Mouse (Mus musculus) MEL (cell line): ENCODE results near the gene Acvr1.

Experiments
- CTCF ChIP-seq, 3 experiments: IDR thresholded peaks in 2 of 3; conservative IDR thresholded peaks in 1 of 3; 2 replicates each; pipeline ENCODE4 v1.5.1; 2011 to 2012; ENCODE audit warnings: low read length in 3 of 3, low read depth in 2 of 3, mild to moderate bottlenecking in 2 of 3, improper control_type of control experiment in 1 of 3, inconsistent platforms in 1 of 3, mixed read lengths in 1 of 3, moderate library complexity in 1 of 3; ENCODE audit not compliant: control insufficient read depth in 1 of 3, insufficient read depth in 1 of 3, poor library complexity in 1 of 3, severe bottlenecking in 1 of 3
- GABPA ChIP-seq: IDR thresholded peaks from 2 replicates; pipeline ENCODE4 v1.6.1; 2012; ENCODE audit warnings: low read depth, mild to moderate bottlenecking, inconsistent platforms, low read length, improper control_type of control experiment, moderate library complexity
- MAZ ChIP-seq: IDR thresholded peaks from 2 replicates; pipeline ENCODE4 v1.6.1; 2012; ENCODE audit warnings: low read depth, mild to moderate bottlenecking, inconsistent platforms, low read length, improper control_type of control experiment
- POLR2A ChIP-seq, 2 experiments: IDR thresholded peaks; 2 replicates each; pipeline ENCODE4 v1.6.1; 2011 to 2012; ENCODE audit warnings: low read length in 2 of 2, mild to moderate bottlenecking in 2 of 2, control low read depth in 1 of 2, improper control_type of control experiment in 1 of 2, low read depth in 1 of 2, moderate library complexity in 1 of 2; ENCODE audit not compliant: control insufficient read depth in 1 of 2, insufficient read depth in 1 of 2, poor library complexity in 1 of 2
- POLR2AphosphoS5 ChIP-seq: IDR thresholded peaks from 2 replicates; pipeline ENCODE4 v1.6.1; 2012; ENCODE audit warnings: low read depth, borderline replicate concordance, mild to moderate bottlenecking, inconsistent platforms, low read length, moderate library complexity, mixed read lengths
- UBTF ChIP-seq: IDR thresholded peaks from 2 replicates; pipeline ENCODE4 v1.6.1; 2012; ENCODE audit warnings: low read depth, mild to moderate bottlenecking, inconsistent platforms, low read length, improper control_type of control experiment, moderate library complexity, borderline replicate concordance; ENCODE audit not compliant: insufficient read depth

DNA sequence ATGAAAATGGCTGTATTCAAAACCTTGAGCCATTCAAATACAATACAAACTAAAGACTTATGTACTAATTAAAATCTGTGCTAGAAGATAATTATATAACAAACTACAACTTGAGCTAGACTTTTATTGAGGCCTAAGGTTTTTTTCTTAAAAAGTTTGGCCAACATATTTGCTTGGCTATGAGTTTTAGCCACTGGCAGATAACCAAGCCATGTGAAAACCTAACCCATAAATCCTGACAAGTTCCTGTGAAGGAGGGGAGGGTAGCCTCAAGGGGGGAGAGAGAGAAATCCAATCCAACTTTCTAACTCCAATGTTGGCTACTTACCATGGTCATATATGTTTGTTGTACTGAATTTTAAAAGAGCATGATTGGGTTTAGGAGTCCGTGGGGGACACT, 48.4 kb downstream of the Acvr1 start:
- TF ChIP-seq POLR2A (IDR thresholded peaks at IDR 0.05; ENCODE audit: control insufficient read depth in 1 of 2, insufficient read depth in 1 of 2, low read depth in 1 of 2, low read length in 2 of 2, poor library complexity in 1 of 2) (no peak), CTCF (IDR thresholded peaks at IDR 0.05 in 2 of 3, conservative IDR thresholded peaks at IDR 0.05 in 1 of 3; ENCODE audit: control insufficient read depth in 1 of 3, insufficient read depth in 1 of 3, low read depth in 2 of 3, low read length in 3 of 3, poor library complexity in 1 of 3, severe bottlenecking in 1 of 3) (no peak), UBTF (no peak), POLR2AphosphoS5 (no peak), GABPA (no peak), MAZ (no peak)
